Mouse (Mus musculus) large intestine, adult 2 months (tissue): ENCODE measurements at regions not wholly inside any gene's neighbourhood (a gene's known extent, or its start where the extent isn't known, plus 50 kb on each side); places are given as distances from the start of the nearest gene placed in this dataset.

Experiments
- DNase-seq: peaks from one replicate; pipeline ENCODE4 v3.0.0-alpha.2; 2012; ENCODE audit warnings: low read depth, low spot score
- WGBS: fragments of 180-500 bp; shearing (Covaris S2); methylation state at CpG from one replicate; pipeline ENCODE4 v1.1.7; 2018; 5-methylcytosine and 5-hydroxymethylcytosine counted together

GRCm38 (mm10) chr7:67430041-67430440 is 57.4 kb upstream of the Mef2a start:
- WGBS: 84% methylated on average over 4 of the region's 4 CpGs
- no peak for DNase-seq

GRCm38 (mm10) chr7:67429008-67429873 is 56.6 kb upstream of the Mef2a start:
- no peak for DNase-seq
- 92% methylated on average over 28 of the region's 28 CpGs for WGBS

- WGBS: 67% methylated on average over 3 of the region's 3 CpGs
- no peak for DNase-seq
These were observed 55.7 kb upstream of the Mef2a start for GRCm38 (mm10) chr7:67428388-67428787.

GRCm38 (mm10) chr7:67426076-67426475 is 53.4 kb upstream of the Mef2a start:
- DNase-seq: no peak

- DNase-seq: no peak
- WGBS: 27% methylated on average over 1 of the region's 1 CpGs
These were observed 52.9 kb upstream of the Mef2a start for GRCm38 (mm10) chr7:67425581-67425980.

GRCm38 (mm10) chr7:67424810-67425485 is 52.3 kb upstream of the Mef2a start:
- WGBS: 69% methylated on average over 8 of the region's 8 CpGs
- DNase-seq: no peak
